Mouse (Mus musculus): ENCODE results near the gene Armc8. TPM values are rescaled to one million over a fixed set of nuclear protein-coding genes. Genes with fewer than 3 reads are reported as not detected.

Armc8 gene
- total RNA-seq, 1 experiment, result 25.7 TPM

GRCm38 (mm10) chr9:99479181-99479711 lies 89.5 kb downstream of the Armc8 start:
- Histone ChIP-seq H3K27ac (ENCODE audit: insufficient read depth, low read depth, low read length, poor library complexity, severe bottlenecking) (no peak overlapping the region), H3K4me3 (ENCODE audit: insufficient read depth in 1 of 2, low read depth in 1 of 2, low read length in 2 of 2, poor library complexity in 1 of 2, severe bottlenecking in 1 of 2) (no peak overlapping the region), H3K9ac (ENCODE audit: insufficient read depth, low read depth, low read length, poor library complexity, severe bottlenecking) (no peak overlapping the region), H3K4me1 (ENCODE audit: control insufficient read depth in 2 of 2, insufficient read depth in 2 of 2, low read length in 2 of 2, poor library complexity in 1 of 2) (peaks cover 1 to 12% of the 10 kb centered on the region in 2 experiments; a peak in 2 of 4 replicates), H3K9me3 (ENCODE audit: control insufficient read depth, insufficient read depth, low read depth, low read length) (no peaks in the 10 kb centered on the region), H3K36me3 (ENCODE audit: control insufficient read depth, insufficient read depth, low read length, poor library complexity, severe bottlenecking) (peaks cover 15% of the 10 kb centered on the region; the same call in 1 of the 2 replicates)
- no peak for TF ChIP-seq CHD2 (IDR thresholded peaks at IDR 0.05; ENCODE audit: low read depth, low read length)
- no peak for TF ChIP-seq ZNF384 (IDR thresholded peaks at IDR 0.05; ENCODE audit: low read depth, low read length)
- no peak for TF ChIP-seq MAFK (IDR thresholded peaks at IDR 0.05; ENCODE audit: insufficient read depth, low read depth, low read length)
- TF ChIP-seq HCFC1 (IDR thresholded peaks at IDR 0.05; ENCODE audit: borderline replicate concordance, insufficient read depth, low read length), result no peak
- no peak for TF ChIP-seq ZC3H11A (IDR thresholded peaks at IDR 0.05; ENCODE audit: borderline replicate concordance, low read depth, low read length)
- DNase-seq (ENCODE audit: low read depth, low spot score), result no peak
- in situ Hi-C loops (cut with MboI; ENCODE audit: low sequenced_read_pairs in 2 of 2, unreplicated experiment in 2 of 2), result no loop called here

DNA sequence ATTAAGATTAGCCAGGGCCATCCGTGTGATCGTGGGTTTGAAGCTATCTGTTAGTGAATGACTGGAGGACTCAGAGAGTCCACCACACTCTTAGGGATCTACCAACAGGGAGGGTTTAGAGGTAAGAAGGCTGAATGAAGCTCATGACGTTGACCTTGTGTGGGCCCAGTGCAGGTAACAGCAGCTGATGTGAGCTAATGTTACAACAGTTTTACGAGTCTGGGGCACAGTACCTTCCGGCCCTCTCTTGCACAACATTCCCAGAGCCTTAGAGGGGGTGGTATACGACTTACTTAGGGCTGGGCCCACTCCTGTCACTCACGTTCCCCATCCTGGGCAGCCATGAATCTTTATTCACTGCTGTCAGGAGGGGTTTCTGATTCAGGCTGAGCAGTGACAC lies 97.4 kb downstream of the Armc8 start:
- peaks cover 12% of the 10 kb centered on the region; the same call in 1 of the 2 replicates for H3K36me3 ChIP-seq (ENCODE audit: control insufficient read depth, insufficient read depth, low read length, poor library complexity, severe bottlenecking)
- H3K9ac ChIP-seq (ENCODE audit: insufficient read depth, low read depth, low read length, poor library complexity, severe bottlenecking), result no peak overlapping the region
- in situ Hi-C loops (cut with MboI; ENCODE audit: low sequenced_read_pairs in 2 of 2, unreplicated experiment in 2 of 2), result no loop called here
- no peak overlapping the region for H3K27ac ChIP-seq (ENCODE audit: insufficient read depth, low read depth, low read length, poor library complexity, severe bottlenecking)
- H3K4me1 ChIP-seq (ENCODE audit: control insufficient read depth in 2 of 2, insufficient read depth in 2 of 2, low read length in 2 of 2, poor library complexity in 1 of 2), result no peaks in the 10 kb centered on the region
- H3K9me3 ChIP-seq (ENCODE audit: control insufficient read depth, insufficient read depth, low read depth, low read length), result no peaks in the 10 kb centered on the region
- no peak overlapping the region for H3K4me3 ChIP-seq (ENCODE audit: insufficient read depth in 1 of 2, low read depth in 1 of 2, low read length in 2 of 2, poor library complexity in 1 of 2, severe bottlenecking in 1 of 2)
- TF ChIP-seq HCFC1 (IDR thresholded peaks at IDR 0.05; ENCODE audit: borderline replicate concordance, insufficient read depth, low read length), result no peak
- no peak for TF ChIP-seq CHD2 (IDR thresholded peaks at IDR 0.05; ENCODE audit: low read depth, low read length)
- no peak for TF ChIP-seq MAFK (IDR thresholded peaks at IDR 0.05; ENCODE audit: insufficient read depth, low read depth, low read length)
- no peak for TF ChIP-seq ZNF384 (IDR thresholded peaks at IDR 0.05; ENCODE audit: low read depth, low read length)
- no peak for DNase-seq (ENCODE audit: low read depth, low spot score)

DNA sequence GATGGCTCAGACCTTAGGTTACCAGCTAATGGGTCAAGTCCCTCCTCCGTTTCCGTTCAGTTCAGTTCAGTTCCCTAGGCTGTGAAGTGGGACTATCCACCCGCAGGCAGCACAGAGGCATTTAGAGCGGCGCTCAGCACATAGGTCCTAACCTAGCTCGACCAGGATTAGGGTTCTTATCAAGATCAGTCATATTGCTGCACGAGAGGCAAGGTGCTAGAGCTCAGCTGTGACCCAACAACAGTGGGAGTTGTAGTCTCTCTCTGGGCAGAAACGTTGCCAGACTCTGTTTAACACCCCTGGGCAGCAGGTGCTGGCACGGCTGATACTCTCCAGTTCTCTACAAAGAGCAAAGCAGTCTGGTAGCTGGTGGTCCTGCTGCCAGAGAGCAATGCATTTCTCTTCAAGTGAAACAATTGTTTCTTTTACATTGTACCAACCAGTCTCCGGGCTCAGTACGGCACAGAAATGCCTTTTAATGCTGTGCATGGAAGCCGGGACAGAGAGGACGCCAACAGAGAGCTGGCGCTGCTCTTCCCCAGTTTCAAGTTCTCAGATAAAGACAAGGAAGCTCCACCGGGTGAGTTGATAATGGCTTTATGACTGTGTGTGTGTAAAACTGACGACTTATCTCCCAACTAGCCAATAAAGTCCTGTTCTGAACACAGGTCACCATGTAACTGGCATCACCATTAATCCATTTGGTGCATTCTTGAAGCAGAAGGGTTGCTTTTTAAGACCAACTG lies 98.2 kb downstream of the Armc8 start:
- Histone ChIP-seq H3K4me3 (ENCODE audit: insufficient read depth in 1 of 2, low read depth in 1 of 2, low read length in 2 of 2, poor library complexity in 1 of 2, severe bottlenecking in 1 of 2) (no peak overlapping the region), H3K4me1 (ENCODE audit: control insufficient read depth in 2 of 2, insufficient read depth in 2 of 2, low read length in 2 of 2, poor library complexity in 1 of 2) (no peaks in the 10 kb centered on the region), H3K27ac (ENCODE audit: insufficient read depth, low read depth, low read length, poor library complexity, severe bottlenecking) (no peak overlapping the region), H3K9me3 (ENCODE audit: control insufficient read depth, insufficient read depth, low read depth, low read length) (no peaks in the 10 kb centered on the region), H3K36me3 (ENCODE audit: control insufficient read depth, insufficient read depth, low read length, poor library complexity, severe bottlenecking) (peaks cover 10% of the 10 kb centered on the region; the same call in 1 of the 2 replicates), H3K9ac (ENCODE audit: insufficient read depth, low read depth, low read length, poor library complexity, severe bottlenecking) (no peak overlapping the region)
- in situ Hi-C loops (cut with MboI; ENCODE audit: low sequenced_read_pairs in 2 of 2, unreplicated experiment in 2 of 2), result no loop called here
- no peak for DNase-seq (ENCODE audit: low read depth, low spot score)
- TF ChIP-seq ZC3H11A (IDR thresholded peaks at IDR 0.05; ENCODE audit: borderline replicate concordance, low read depth, low read length) (no peak), ZNF384 (IDR thresholded peaks at IDR 0.05; ENCODE audit: low read depth, low read length) (no peak), CHD2 (IDR thresholded peaks at IDR 0.05; ENCODE audit: low read depth, low read length) (no peak), HCFC1 (IDR thresholded peaks at IDR 0.05; ENCODE audit: borderline replicate concordance, insufficient read depth, low read length) (no peak), MAFK (IDR thresholded peaks at IDR 0.05; ENCODE audit: insufficient read depth, low read depth, low read length) (no peak)

GRCm38 (mm10) chr9:99469681-99470273 lies 98.9 kb downstream of the Armc8 start:
- no peak for DNase-seq (ENCODE audit: low read depth, low spot score)
- no peak overlapping the region for H3K27ac ChIP-seq (ENCODE audit: insufficient read depth, low read depth, low read length, poor library complexity, severe bottlenecking)
- H3K36me3 ChIP-seq (ENCODE audit: control insufficient read depth, insufficient read depth, low read length, poor library complexity, severe bottlenecking), result peaks cover 2% of the 10 kb centered on the region; the same call in 1 of the 2 replicates
- H3K4me1 ChIP-seq (ENCODE audit: control insufficient read depth in 2 of 2, insufficient read depth in 2 of 2, low read length in 2 of 2, poor library complexity in 1 of 2), result no peaks in the 10 kb centered on the region
- in situ Hi-C loops (cut with MboI; ENCODE audit: low sequenced_read_pairs in 2 of 2, unreplicated experiment in 2 of 2), result no loop called here
- TF ChIP-seq HCFC1 (IDR thresholded peaks at IDR 0.05; ENCODE audit: borderline replicate concordance, insufficient read depth, low read length), result no peak
- TF ChIP-seq MAFK (IDR thresholded peaks at IDR 0.05; ENCODE audit: insufficient read depth, low read depth, low read length), result no peak
- TF ChIP-seq ZNF384 (IDR thresholded peaks at IDR 0.05; ENCODE audit: low read depth, low read length), result no peak
- TF ChIP-seq CHD2 (IDR thresholded peaks at IDR 0.05; ENCODE audit: low read depth, low read length), result no peak
- no peak for TF ChIP-seq ZC3H11A (IDR thresholded peaks at IDR 0.05; ENCODE audit: borderline replicate concordance, low read depth, low read length)
- no peak overlapping the region for H3K9ac ChIP-seq (ENCODE audit: insufficient read depth, low read depth, low read length, poor library complexity, severe bottlenecking)
- H3K4me3 ChIP-seq (ENCODE audit: insufficient read depth in 1 of 2, low read depth in 1 of 2, low read length in 2 of 2, poor library complexity in 1 of 2, severe bottlenecking in 1 of 2), result no peak overlapping the region
- H3K9me3 ChIP-seq (ENCODE audit: control insufficient read depth, insufficient read depth, low read depth, low read length), result no peaks in the 10 kb centered on the region
